Mouse (Mus musculus): ENCODE results near the gene A730049H05Rik. TPM values are rescaled to one million over a fixed set of nuclear protein-coding genes. Genes with fewer than 3 reads are reported as not detected.

Gene A730049H05Rik
- total and polyA plus RNA-seq, 2 experiments from 2014 or later, result 0.38 to 0.57 TPM

DNA sequence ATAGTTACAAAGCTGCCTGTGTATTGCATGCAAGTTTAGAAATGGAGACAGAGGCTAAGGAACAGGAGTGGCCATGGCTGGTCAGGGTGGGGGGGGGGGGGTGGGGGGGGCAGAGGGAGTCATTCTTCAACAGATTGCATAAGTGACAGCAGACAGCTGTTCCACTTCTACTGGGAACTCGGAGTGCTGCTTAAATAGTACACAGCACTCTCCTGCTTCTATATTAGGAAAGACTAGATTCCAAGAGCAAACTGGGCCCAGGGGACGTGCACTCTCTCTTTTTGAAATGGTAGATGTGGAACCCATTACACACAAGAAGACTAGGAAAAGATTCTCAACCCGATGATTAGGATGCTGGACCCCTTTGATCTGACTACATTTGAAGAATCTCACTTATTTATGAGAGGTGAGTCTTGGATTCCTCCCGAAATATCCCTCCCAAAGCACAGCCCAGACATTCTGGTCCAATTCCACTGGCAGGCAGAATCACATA lies 52.9 kb downstream of the A730049H05Rik start, which contains the start of gene Gm15737:
Gene Gm15737 (plus strand): TSS at position 269 of the 493 bp plus-strand sequence.
- H3K4me1 ChIP-seq (ENCODE audit: insufficient read depth), result no peaks in the 10 kb centered on the region
- H3K9me3 ChIP-seq (ENCODE audit: low read length), result no peaks in the 10 kb centered on the region
- H3K4me3 ChIP-seq (ENCODE audit: low read depth, low read length), result no peak within 1 kb of the TSS
- DNase-seq (no peak), ATAC-seq (no peak)
- WGBS, result 66% methylated on average over 4 of the region's 4 CpGs
- TF ChIP-seq CTCF (IDR thresholded peaks at IDR 0.05; ENCODE audit: low read depth), result no peak
- no peaks in the 10 kb centered on the region for H3K36me3 ChIP-seq (ENCODE audit: insufficient read depth)
- H3K27ac ChIP-seq (ENCODE audit: low read depth, low read length), result no peak within 1 kb of the TSS
- no peak within 1 kb of the TSS for H3K4me2 ChIP-seq (ENCODE audit: low read depth)
- no peaks in the 10 kb centered on the region for H3K27me3 ChIP-seq (ENCODE audit: insufficient read depth, low read length)
- no peak within 1 kb of the TSS for H3K9ac ChIP-seq

DNA sequence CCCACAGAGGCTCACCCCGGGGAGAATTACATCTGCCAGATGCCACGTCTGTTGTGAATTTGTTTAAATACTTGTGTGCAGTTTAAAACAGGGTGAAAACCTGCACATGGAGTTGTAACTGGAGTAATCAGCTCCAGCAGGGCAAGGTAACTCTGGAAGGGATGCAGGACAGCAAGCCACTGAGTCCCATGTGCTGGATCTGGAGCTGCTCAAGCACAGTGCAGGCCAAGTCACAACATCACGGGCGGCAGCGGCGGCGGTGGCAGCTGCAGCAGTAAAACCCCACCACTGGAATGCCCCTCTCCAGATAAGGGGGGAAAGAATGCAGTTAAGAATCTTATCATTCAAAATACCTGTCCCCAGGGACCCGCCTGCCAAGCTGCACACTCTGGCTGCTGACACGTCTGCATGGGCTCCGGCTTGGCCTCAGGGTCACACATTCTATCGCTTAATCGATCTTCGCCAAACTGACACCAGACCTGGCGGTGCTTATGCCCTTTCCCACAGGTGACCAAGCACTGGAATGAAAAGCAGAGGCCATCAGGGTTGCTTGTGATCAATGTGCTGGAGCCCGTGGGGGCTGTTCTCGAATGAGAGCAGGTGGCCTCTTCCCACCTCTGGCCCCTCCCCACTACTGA lies 53.4 kb downstream of the A730049H05Rik start:
- H3K4me2 ChIP-seq (ENCODE audit: low read depth), result no peak overlapping the region
- ATAC-seq (no peak), DNase-seq (no peak)
- H3K4me3 ChIP-seq (ENCODE audit: low read depth, low read length), result no peak overlapping the region
- WGBS, result 79% methylated on average over 16 of the region's 16 CpGs
- H3K9ac ChIP-seq, result no peak overlapping the region
- no peaks in the 10 kb centered on the region for H3K36me3 ChIP-seq (ENCODE audit: insufficient read depth)
- no peaks in the 10 kb centered on the region for H3K27me3 ChIP-seq (ENCODE audit: insufficient read depth, low read length)
- H3K9me3 ChIP-seq (ENCODE audit: low read length), result no peaks in the 10 kb centered on the region
- H3K27ac ChIP-seq (ENCODE audit: low read depth, low read length), result no peak overlapping the region
- H3K4me1 ChIP-seq (ENCODE audit: insufficient read depth), result no peaks in the 10 kb centered on the region
- no peak for TF ChIP-seq CTCF (IDR thresholded peaks at IDR 0.05; ENCODE audit: low read depth)

DNA sequence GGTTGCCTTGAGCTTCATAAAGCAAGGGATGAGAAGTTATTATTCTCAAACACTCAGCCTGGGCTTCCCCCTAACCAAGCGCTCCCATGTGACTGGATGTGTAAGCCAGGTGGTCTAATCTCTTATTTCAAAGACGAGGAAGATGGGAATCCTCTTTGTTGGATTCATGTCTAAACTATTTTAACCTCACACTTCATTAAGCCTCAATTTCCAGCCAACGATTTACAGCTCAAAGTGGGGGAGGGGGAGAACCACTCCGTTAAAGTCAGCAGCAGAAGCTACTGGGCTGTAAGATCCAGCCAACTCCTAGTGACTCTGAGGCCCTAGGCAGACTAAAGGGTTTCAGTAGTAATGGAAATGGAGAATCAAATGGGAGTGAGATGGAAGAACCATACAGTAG lies 55.5 kb downstream of the A730049H05Rik start:
- Histone ChIP-seq H3K4me1 (ENCODE audit: insufficient read depth) (no peaks in the 10 kb centered on the region), H3K36me3 (ENCODE audit: insufficient read depth) (no peaks in the 10 kb centered on the region), H3K9me3 (ENCODE audit: low read length) (no peaks in the 10 kb centered on the region), H3K4me2 (ENCODE audit: low read depth) (no peak overlapping the region), H3K27me3 (ENCODE audit: insufficient read depth, low read length) (no peaks in the 10 kb centered on the region), H3K9ac (no peak overlapping the region), H3K27ac (ENCODE audit: low read depth, low read length) (no peak overlapping the region), H3K4me3 (ENCODE audit: low read depth, low read length) (no peak overlapping the region)
- 42% methylated on average over 4 of the region's 4 CpGs for WGBS
- DNase-seq, result no peak
- ATAC-seq, result no peak
- TF ChIP-seq CTCF (IDR thresholded peaks at IDR 0.05; ENCODE audit: low read depth), result no peak

DNA sequence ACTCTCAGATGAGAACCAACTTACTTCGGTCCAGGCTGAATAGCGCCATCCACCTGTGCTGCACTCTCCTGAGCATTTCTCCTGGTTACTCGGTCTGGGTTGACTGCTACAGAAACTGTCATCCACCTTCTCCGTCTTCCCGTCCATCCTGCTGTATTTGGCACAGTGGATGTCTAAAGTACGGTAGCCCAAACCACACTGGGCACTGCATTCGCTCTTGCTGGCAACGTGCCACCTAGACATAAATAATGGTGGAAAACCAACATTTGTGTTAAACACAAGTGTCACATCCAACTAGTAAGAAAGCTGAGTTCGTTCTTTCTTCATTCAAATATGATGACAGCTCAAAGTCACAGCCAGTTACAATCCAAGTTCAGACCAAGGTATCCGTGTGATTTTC lies 56.5 kb downstream of the A730049H05Rik start:
- TF ChIP-seq CTCF (IDR thresholded peaks at IDR 0.05; ENCODE audit: low read depth), result no peak
- no peak overlapping the region for H3K4me2 ChIP-seq (ENCODE audit: low read depth)
- no peak for DNase-seq
- no peak overlapping the region for H3K4me3 ChIP-seq (ENCODE audit: low read depth, low read length)
- H3K27me3 ChIP-seq (ENCODE audit: insufficient read depth, low read length), result no peaks in the 10 kb centered on the region
- 79% methylated on average over 10 of the region's 10 CpGs for WGBS
- no peaks in the 10 kb centered on the region for H3K9me3 ChIP-seq (ENCODE audit: low read length)
- no peak overlapping the region for H3K27ac ChIP-seq (ENCODE audit: low read depth, low read length)
- no peaks in the 10 kb centered on the region for H3K4me1 ChIP-seq (ENCODE audit: insufficient read depth)
- no peak overlapping the region for H3K9ac ChIP-seq
- H3K36me3 ChIP-seq (ENCODE audit: insufficient read depth), result no peaks in the 10 kb centered on the region
- ATAC-seq, result no peak

DNA sequence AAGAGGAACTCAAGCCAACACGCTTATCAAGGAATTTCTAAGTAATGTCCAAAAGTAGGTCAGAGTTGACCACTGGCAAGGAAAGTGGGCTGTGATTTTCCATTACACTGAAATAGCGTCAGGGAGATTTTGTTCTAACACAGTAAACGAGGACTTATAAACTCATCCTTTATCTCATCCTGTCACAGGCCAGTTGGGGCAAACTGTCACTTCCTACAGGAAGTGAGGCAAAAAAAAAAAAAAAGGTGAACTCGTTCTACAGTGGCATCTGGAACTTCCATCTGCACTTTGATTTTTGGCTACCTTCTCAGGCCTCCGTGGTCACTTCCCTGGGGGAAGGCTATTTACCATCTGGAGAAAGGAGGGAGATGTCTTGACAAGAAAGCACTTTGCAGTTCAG lies 58.6 kb downstream of the A730049H05Rik start:
- Histone ChIP-seq H3K27ac (ENCODE audit: low read depth, low read length) (no peak overlapping the region), H3K27me3 (ENCODE audit: insufficient read depth, low read length) (no peaks in the 10 kb centered on the region), H3K4me2 (ENCODE audit: low read depth) (no peak overlapping the region), H3K9me3 (ENCODE audit: low read length) (no peaks in the 10 kb centered on the region), H3K4me1 (ENCODE audit: insufficient read depth) (no peaks in the 10 kb centered on the region), H3K36me3 (ENCODE audit: insufficient read depth) (no peaks in the 10 kb centered on the region), H3K9ac (no peak overlapping the region), H3K4me3 (ENCODE audit: low read depth, low read length) (no peak overlapping the region)
- no peak for ATAC-seq
- 79% methylated on average over 5 of the region's 5 CpGs for WGBS
- no peak for TF ChIP-seq CTCF (IDR thresholded peaks at IDR 0.05; ENCODE audit: low read depth)
- no peak for DNase-seq

DNA sequence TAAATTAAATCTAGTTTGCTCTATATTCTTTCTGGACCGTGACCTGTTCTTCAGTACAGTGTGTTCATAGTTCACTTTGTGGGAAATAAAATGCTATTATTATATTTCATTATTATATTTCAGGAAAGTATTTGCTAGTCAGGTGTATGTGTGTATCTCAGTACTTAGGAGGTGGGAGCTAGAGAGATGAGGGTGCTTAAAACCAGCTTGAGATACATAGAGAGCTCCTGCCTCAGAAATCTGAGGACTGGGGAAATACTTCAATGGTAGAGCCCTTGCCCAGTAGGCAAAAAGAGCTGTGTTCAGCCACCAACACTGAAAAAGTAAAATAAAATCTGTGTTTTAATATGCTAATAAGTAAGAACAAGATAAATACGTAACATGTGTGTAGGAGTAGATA lies 59.1 kb downstream of the A730049H05Rik start:
- no peak for TF ChIP-seq CTCF (IDR thresholded peaks at IDR 0.05; ENCODE audit: low read depth)
- no peak overlapping the region for H3K4me3 ChIP-seq (ENCODE audit: low read depth, low read length)
- H3K4me1 ChIP-seq (ENCODE audit: insufficient read depth), result no peaks in the 10 kb centered on the region
- no peak overlapping the region for H3K9ac ChIP-seq
- H3K27ac ChIP-seq (ENCODE audit: low read depth, low read length), result no peak overlapping the region
- DNase-seq (no peak), ATAC-seq (no peak)
- H3K36me3 ChIP-seq (ENCODE audit: insufficient read depth), result no peaks in the 10 kb centered on the region
- no peak overlapping the region for H3K4me2 ChIP-seq (ENCODE audit: low read depth)
- H3K27me3 ChIP-seq (ENCODE audit: insufficient read depth, low read length), result no peaks in the 10 kb centered on the region
- H3K9me3 ChIP-seq (ENCODE audit: low read length), result no peaks in the 10 kb centered on the region
- WGBS, result 92% methylated on average over 2 of the region's 2 CpGs

DNA sequence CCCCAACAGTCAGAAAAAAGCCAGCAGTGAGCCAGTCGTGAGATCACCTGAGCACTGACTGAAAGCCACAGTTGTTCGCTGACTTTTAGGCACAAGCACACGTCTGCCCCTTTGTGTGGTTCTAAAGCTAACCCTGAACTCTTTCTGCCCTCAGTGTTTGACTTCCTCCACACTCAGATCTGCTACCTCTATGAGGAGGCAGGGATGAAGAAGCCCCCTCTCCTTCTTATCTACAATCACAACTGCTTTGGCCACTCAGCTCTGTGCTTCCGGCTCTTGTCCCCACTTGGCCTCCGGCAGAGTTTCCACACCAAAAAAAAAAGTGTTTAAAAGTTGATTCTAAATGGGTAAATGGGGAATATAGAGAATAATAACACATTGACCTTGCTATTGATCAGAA lies 59.8 kb downstream of the A730049H05Rik start:
- H3K4me2 ChIP-seq (ENCODE audit: low read depth), result no peak overlapping the region
- H3K27me3 ChIP-seq (ENCODE audit: insufficient read depth, low read length), result no peaks in the 10 kb centered on the region
- no peaks in the 10 kb centered on the region for H3K9me3 ChIP-seq (ENCODE audit: low read length)
- H3K36me3 ChIP-seq (ENCODE audit: insufficient read depth), result no peaks in the 10 kb centered on the region
- DNase-seq (no peak), ATAC-seq (no peak)
- H3K27ac ChIP-seq (ENCODE audit: low read depth, low read length), result no peak overlapping the region
- 80% methylated on average over 5 of the region's 5 CpGs for WGBS
- no peak for TF ChIP-seq CTCF (IDR thresholded peaks at IDR 0.05; ENCODE audit: low read depth)
- no peak overlapping the region for H3K9ac ChIP-seq
- no peak overlapping the region for H3K4me3 ChIP-seq (ENCODE audit: low read depth, low read length)
- H3K4me1 ChIP-seq (ENCODE audit: insufficient read depth), result no peaks in the 10 kb centered on the region

All from forebrain, postnatal 0 days (tissue).